Mouse (Mus musculus) cerebellum, adult 11-12 months (tissue): ENCODE measurements around the gene Mbd6.
"Not testable (repeated sequence)": the region's sequence is repeated elsewhere in the genome, so short reads cannot be mapped to it uniquely, and the experiment has no call there.

Experiments used
- DNase-seq: peaks from one replicate; pipeline ENCODE4 v3.0.0; 2022

Gene Mbd6

GRCm38 (mm10) chr10:127312356-127312676, 23.5 kb upstream of the Mbd6 start:
- peak; percentile 75 for DNase-seq

- peak; percentile 94 for DNase-seq
Measured at GRCm38 (mm10) chr10:127311476-127312355, 22.9 kb upstream of the Mbd6 start, which contains the start of gene Mars. TSS of gene Mars (minus strand) at chr10:127311786.

- DNase-seq: no peak
Measured at GRCm38 (mm10) chr10:127310523-127311475, 22.0 kb upstream of the Mbd6 start.

GRCm38 (mm10) chr10:127309167-127309566, 20.3 kb upstream of the Mbd6 start:
- not testable (repeated sequence) for DNase-seq

- no peak for DNase-seq
Measured at GRCm38 (mm10) chr10:127303136-127303535, 14.3 kb upstream of the Mbd6 start.

GRCm38 (mm10) chr10:127300361-127300760, 11.5 kb upstream of the Mbd6 start:
- no peak for DNase-seq

GRCm38 (mm10) chr10:127297015-127297871, 8.4 kb upstream of the Mbd6 start:
- DNase-seq: no peak

- no peak for DNase-seq
Measured at GRCm38 (mm10) chr10:127295986-127296794, 7.4 kb upstream of the Mbd6 start.

- no peak for DNase-seq
Measured at GRCm38 (mm10) chr10:127294895-127295510, 6.2 kb upstream of the Mbd6 start.

GRCm38 (mm10) chr10:127293590-127294113, 4.8 kb upstream of the Mbd6 start:
- no peak for DNase-seq

- no peak for DNase-seq
Measured at GRCm38 (mm10) chr10:127292987-127293538, 4.2 kb upstream of the Mbd6 start.

- DNase-seq: no peak
Measured at GRCm38 (mm10) chr10:127291881-127292638, 3.2 kb upstream of the Mbd6 start.

- DNase-seq: peak; percentile 77
Measured at GRCm38 (mm10) chr10:127290930-127291880, 2.4 kb upstream of the Mbd6 start.

GRCm38 (mm10) chr10:127290307-127290929, 1.6 kb upstream of the Mbd6 start:
- peak; percentile 100 for DNase-seq

- peak; percentile 89 for DNase-seq
Measured at GRCm38 (mm10) chr10:127289573-127290191, 864 bp upstream of the Mbd6 start.

- no peak for DNase-seq
Measured at GRCm38 (mm10) chr10:127288328-127288799, 454 bp downstream of the Mbd6 start.

- no peak for DNase-seq
Measured at GRCm38 (mm10) chr10:127287936-127288293, 903 bp downstream of the Mbd6 start.
